Mouse (Mus musculus) neural tube, embryonic 11.5 days (tissue): ENCODE data around the gene Obsl1. TPM values are rescaled to one million over a fixed set of nuclear protein-coding genes. Genes with fewer than 3 reads are reported as not detected.

Experiments used
- ATAC-seq: fragments of 200-750 bp; cut with Nextera tagmentation; 2 replicates; pipeline ENCODE4 v1.8.0; 2017; ENCODE audit warnings: moderate number of reproducible peaks, mild to moderate bottlenecking, moderate TSS enrichment, moderate library complexity; ENCODE audit not compliant: insufficient read depth, low FRiP score, low TSS enrichment
- DNase-seq: peaks from one replicate; pipeline ENCODE4 v3.0.0-alpha.2; 2015; ENCODE audit warnings: low spot score
- H3K27ac ChIP-seq: fragments of 300-500 bp; sonication (generic); 2 replicates; pipeline ENCODE4 v1.5.1; 2014; ENCODE audit warnings: low read depth, mild to moderate bottlenecking, low read length
- H3K27me3 ChIP-seq: fragments of 300-500 bp; sonication (generic); 2 replicates; pipeline ENCODE4 v1.6.1; 2014; ENCODE audit warnings: mild to moderate bottlenecking, low read length, mixed read lengths; ENCODE audit not compliant: control insufficient read depth, insufficient read depth
- H3K36me3 ChIP-seq: fragments of 300-500 bp; sonication (generic); 2 replicates; pipeline ENCODE4 v1.6.1; 2014; ENCODE audit warnings: mild to moderate bottlenecking, low read length, moderate library complexity, mixed read lengths; ENCODE audit not compliant: control insufficient read depth, insufficient read depth
- H3K4me1 ChIP-seq: fragments of 300-500 bp; sonication (generic); 2 replicates; pipeline ENCODE4 v1.6.1; 2014; ENCODE audit warnings: low read length, mixed read lengths; ENCODE audit not compliant: control insufficient read depth, insufficient read depth
- H3K4me2 ChIP-seq: fragments of 300-500 bp; sonication (generic); 2 replicates; pipeline ENCODE4 v1.6.1; 2014; ENCODE audit warnings: low read depth, mild to moderate bottlenecking, moderate library complexity
- H3K4me3 ChIP-seq: fragments of 300-500 bp; sonication (generic); 2 replicates; pipeline ENCODE4 v1.5.1; 2014; ENCODE audit warnings: low read depth, low read length
- H3K9ac ChIP-seq: fragments of 300-500 bp; sonication (generic); 2 replicates; pipeline ENCODE4 v1.6.1; 2014; ENCODE audit warnings: mild to moderate bottlenecking, low read length
- H3K9me3 ChIP-seq: fragments of 300-500 bp; sonication (generic); 2 replicates; pipeline ENCODE4 v1.6.1; 2016; ENCODE audit warnings: low read length; ENCODE audit not compliant: control insufficient read depth
- WGBS: fragments of 180-500 bp; shearing (Covaris S2); extraction: QIAGEN DNeasy Blood & Tissue Kit; methylation state at CpG from one replicate; pipeline ENCODE4 v1.1.7; 2014; 5-methylcytosine and 5-hydroxymethylcytosine counted together
- polyA plus RNA-seq: library from polyadenylated mRNA; unstranded; fragments of >200 nt; fragmentation: Nextera tagmentation; extraction: Ambion mirVana; gene quantifications from 2 replicates; pipeline ENCODE4 v1.2.1, GENCODE M21; 2014

Gene Obsl1
- polyA plus RNA-seq, 1 experiment from 2014 or later, result 44.8 TPM

DNA sequence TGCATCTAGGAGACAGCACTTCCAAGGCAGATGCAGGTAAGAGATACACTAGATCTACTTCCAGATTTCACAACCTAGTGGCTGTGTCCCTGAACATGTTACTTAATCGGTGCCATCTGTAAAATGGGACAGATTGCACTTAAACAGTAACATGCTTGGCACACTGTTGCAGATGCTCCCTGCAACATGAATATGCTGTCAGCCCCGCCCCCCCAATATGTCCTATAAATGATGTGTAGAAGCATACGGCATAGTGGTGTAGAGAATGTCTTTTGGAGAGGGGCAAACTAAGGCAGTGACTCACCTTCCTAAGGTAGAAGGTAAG lies 28.3 kb downstream of the Obsl1 start:
- Histone ChIP-seq H3K4me3 (peak overlapping the region; percentile 84), H3K9ac (no peak overlapping the region), H3K4me1 (peaks cover 17% of the 10 kb centered on the region), H3K36me3 (peaks cover 10% of the 10 kb centered on the region), H3K4me2 (peak overlapping the region; percentile 89), H3K27me3 (peaks cover 7% of the 10 kb centered on the region; the same call in 1 of the 2 replicates), H3K27ac (no peak overlapping the region), H3K9me3 (no peaks in the 10 kb centered on the region)
- ATAC-seq (no peak), DNase-seq (no peak)
- 49% methylated on average over 3 of the region's 3 CpGs for WGBS

DNA sequence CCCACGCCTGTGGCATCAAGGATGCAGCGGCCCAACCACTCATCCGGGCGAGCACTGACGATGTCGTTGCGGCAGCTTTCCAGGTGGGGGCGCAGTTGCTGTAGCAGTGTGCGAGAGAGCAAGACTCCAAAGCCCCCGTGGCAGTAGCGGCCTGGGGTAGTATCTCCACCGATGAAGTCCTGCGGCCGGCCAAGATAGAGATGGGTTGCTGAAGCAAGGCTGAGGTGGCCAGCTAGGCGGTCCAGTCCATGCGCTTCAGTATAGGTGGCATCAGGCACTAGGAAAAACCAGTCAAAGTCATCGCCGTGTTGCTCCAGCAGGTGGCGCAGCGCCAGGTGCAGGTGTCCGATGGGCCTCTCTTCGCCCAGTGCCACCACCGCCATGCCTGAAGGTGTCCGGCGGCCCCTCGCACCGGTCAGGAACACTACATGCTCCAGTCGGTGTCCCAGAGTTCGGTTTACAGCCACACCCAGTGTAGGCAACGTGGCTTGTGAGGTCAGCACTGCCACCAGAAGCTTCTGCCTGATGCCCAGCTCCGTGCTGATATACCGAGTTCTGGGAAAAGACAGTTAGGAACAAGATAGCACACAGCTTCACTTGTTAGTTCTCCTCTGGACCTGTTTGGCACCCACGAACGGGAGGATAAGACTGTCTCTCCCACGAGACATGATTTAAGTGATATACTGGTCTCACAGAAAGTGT lies 28.8 kb downstream of the Obsl1 start:
- Histone ChIP-seq H3K4me1 (peaks cover 17% of the 10 kb centered on the region), H3K27me3 (peaks cover 2% of the 10 kb centered on the region; the same call in 1 of the 2 replicates), H3K4me2 (peak overlapping the region; percentile 89), H3K4me3 (peak overlapping the region; percentile 4; the same call in 1 of the 2 replicates), H3K9ac (no peak overlapping the region), H3K9me3 (no peaks in the 10 kb centered on the region), H3K36me3 (peaks cover 10% of the 10 kb centered on the region), H3K27ac (no peak overlapping the region)
- WGBS, result 16% methylated on average over 35 of the region's 35 CpGs
- ATAC-seq (no peak), DNase-seq (peak; percentile 86)

DNA sequence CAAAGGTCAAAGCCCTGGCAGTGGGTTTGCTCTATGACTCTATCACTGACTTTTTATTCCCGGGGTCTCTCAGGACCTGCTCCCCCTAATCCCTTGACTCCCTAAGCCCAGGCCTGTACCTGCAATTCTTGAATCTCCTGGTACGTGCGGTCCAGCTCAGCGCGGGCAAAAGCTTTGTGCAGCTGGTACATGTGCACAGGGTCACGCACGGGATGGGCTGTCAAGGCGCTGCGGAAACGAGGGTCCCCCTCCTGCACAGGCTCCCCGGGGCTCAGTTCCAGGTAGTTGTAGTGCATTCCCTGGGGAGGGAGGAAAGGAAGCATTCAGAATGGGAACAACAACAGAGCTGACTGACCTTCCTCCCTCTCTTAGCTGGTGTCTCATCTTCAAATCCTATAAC lies 29.8 kb downstream of the Obsl1 start:
- Histone ChIP-seq H3K27me3 (no peaks in the 10 kb centered on the region; the same call in 1 of the 2 replicates), H3K4me3 (no peak overlapping the region), H3K9me3 (no peaks in the 10 kb centered on the region), H3K36me3 (peaks cover 10% of the 10 kb centered on the region), H3K27ac (no peak overlapping the region), H3K9ac (no peak overlapping the region), H3K4me1 (peaks cover 17% of the 10 kb centered on the region), H3K4me2 (no peak overlapping the region)
- DNase-seq, result no peak
- ATAC-seq, result no peak
- WGBS, result 96% methylated on average over 11 of the region's 11 CpGs

- H3K4me1 ChIP-seq, result peaks cover 6% of the 10 kb centered on the region; the same call in 1 of the 2 replicates
- DNase-seq (no peak), ATAC-seq (no peak)
- no peak overlapping the region for H3K4me2 ChIP-seq
- 84% methylated on average over 17 of the region's 17 CpGs for WGBS
- no peaks in the 10 kb centered on the region for H3K9me3 ChIP-seq
- H3K36me3 ChIP-seq, result no peaks in the 10 kb centered on the region; the same call in 1 of the 2 replicates
- H3K27ac ChIP-seq, result no peak overlapping the region
- peaks cover 3% of the 10 kb centered on the region; the same call in 1 of the 2 replicates for H3K27me3 ChIP-seq
- no peak overlapping the region for H3K9ac ChIP-seq
- H3K4me3 ChIP-seq, result no peak overlapping the region
These were observed 36.9 kb downstream of the Obsl1 start for GRCm38 (mm10) chr1:75469287-75469825.

GRCm38 (mm10) chr1:75467215-75467927 lies 38.9 kb downstream of the Obsl1 start:
- H3K27me3 ChIP-seq, result peaks cover 3% of the 10 kb centered on the region; the same call in 1 of the 2 replicates
- H3K4me1 ChIP-seq, result peaks cover 6% of the 10 kb centered on the region; the same call in 1 of the 2 replicates
- ATAC-seq (peak; percentile 63), DNase-seq (peak; percentile 90)
- H3K9me3 ChIP-seq, result no peaks in the 10 kb centered on the region
- no peak overlapping the region for H3K4me3 ChIP-seq
- no peak overlapping the region for H3K27ac ChIP-seq
- H3K9ac ChIP-seq, result no peak overlapping the region
- no peak overlapping the region for H3K4me2 ChIP-seq
- WGBS, result 6% methylated on average over 14 of the region's 14 CpGs
- H3K36me3 ChIP-seq, result no peaks in the 10 kb centered on the region

DNA sequence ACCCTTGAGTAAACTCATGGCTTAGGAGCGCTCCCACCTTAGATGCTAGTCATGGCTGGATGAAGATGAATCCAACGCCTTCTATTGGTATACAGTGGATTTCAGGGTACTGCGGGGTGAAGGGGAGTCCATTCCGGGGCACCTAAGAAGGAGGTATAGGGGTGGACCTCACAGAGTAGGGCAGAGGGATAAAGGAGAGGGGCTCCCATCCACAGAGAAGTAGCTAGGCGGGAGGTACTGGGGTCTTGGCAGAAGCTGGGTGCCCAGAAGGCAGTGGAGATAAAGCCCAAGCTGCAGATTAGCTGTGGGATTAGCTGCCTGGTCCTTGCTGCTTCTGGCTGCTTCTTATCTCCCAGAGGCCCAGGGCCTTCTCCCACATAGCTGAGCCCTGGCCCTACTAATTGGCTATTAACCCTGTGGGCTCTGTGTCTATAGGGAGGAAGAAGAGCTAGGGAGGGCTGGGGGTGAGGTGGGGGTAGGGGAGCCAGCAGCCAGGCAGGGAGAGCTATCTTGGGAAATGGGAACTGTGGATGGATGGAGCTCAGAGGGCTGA lies 42.5 kb downstream of the Obsl1 start:
- peaks cover 14% of the 10 kb centered on the region; the same call in 1 of the 2 replicates for H3K4me1 ChIP-seq

DNA sequence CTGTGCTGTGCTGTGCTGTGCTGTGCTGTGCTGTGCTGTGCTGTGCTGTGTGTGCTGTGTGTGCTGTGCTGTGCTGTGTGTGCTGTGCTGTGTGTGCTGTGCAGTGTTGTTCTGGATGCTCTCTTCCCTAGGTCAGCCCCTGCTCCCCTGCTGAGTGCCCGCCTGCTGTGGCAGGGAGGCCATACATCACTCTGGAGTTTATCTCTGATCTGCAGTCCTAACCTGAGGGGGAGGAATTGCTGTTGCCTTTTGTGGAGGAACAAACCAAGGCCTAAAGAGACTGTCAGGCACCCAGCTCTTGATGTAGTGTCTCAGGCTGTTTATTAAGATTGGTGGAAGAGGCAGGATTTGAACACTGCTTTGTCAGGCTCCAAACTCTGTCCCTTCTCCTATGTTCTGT lies 43.6 kb downstream of the Obsl1 start:
- H3K4me1 ChIP-seq, result peaks cover 20% of the 10 kb centered on the region; the same call in 1 of the 2 replicates

More for the DNA sequence above, 42.5 kb downstream of the Obsl1 start:
- Histone ChIP-seq H3K4me2 (no peak overlapping the region), H3K27me3 (peaks cover 3% of the 10 kb centered on the region; the same call in 1 of the 2 replicates), H3K4me3 (no peak overlapping the region), H3K27ac (no peak overlapping the region), H3K9me3 (no peaks in the 10 kb centered on the region), H3K36me3 (no peaks in the 10 kb centered on the region), H3K9ac (no peak overlapping the region)
- no peak for ATAC-seq
- WGBS, result 87% methylated on average over 5 of the region's 5 CpGs
- no peak for DNase-seq

GRCm38 (mm10) chr1:75460297-75460696 lies 46.0 kb downstream of the Obsl1 start:
- no peak overlapping the region for H3K4me3 ChIP-seq
- H3K9me3 ChIP-seq, result no peaks in the 10 kb centered on the region
- H3K27ac ChIP-seq, result no peak overlapping the region
- no peaks in the 10 kb centered on the region for H3K36me3 ChIP-seq
- ATAC-seq, result no peak
- no peak overlapping the region for H3K9ac ChIP-seq
- H3K4me1 ChIP-seq, result peaks cover 35% of the 10 kb centered on the region
- no peak for DNase-seq
- peaks cover 2% of the 10 kb centered on the region; the same call in 1 of the 2 replicates for H3K27me3 ChIP-seq
- 80% methylated on average over 7 of the region's 7 CpGs for WGBS
- no peak overlapping the region for H3K4me2 ChIP-seq

More for the DNA sequence above, 43.6 kb downstream of the Obsl1 start:
- ATAC-seq, result no peak
- Histone ChIP-seq H3K27me3 (peaks cover 3% of the 10 kb centered on the region; the same call in 1 of the 2 replicates), H3K4me2 (no peak overlapping the region), H3K4me3 (no peak overlapping the region), H3K27ac (no peak overlapping the region), H3K36me3 (no peaks in the 10 kb centered on the region), H3K9me3 (no peaks in the 10 kb centered on the region), H3K9ac (no peak overlapping the region)
- WGBS, result 8% methylated on average over 1 of the region's 1 CpGs
- no peak for DNase-seq
